Mouse (Mus musculus): Measurements from ENCODE around the gene Pdxdc1.
A peak's percentile ranks its signal among the peaks of the same experiment; 100 is the strongest.
"Not testable (repeated sequence)": the region's sequence is repeated elsewhere in the genome, so short reads cannot be mapped to it uniquely, and the experiment has no call there.

The Pdxdc1 gene

DNA sequence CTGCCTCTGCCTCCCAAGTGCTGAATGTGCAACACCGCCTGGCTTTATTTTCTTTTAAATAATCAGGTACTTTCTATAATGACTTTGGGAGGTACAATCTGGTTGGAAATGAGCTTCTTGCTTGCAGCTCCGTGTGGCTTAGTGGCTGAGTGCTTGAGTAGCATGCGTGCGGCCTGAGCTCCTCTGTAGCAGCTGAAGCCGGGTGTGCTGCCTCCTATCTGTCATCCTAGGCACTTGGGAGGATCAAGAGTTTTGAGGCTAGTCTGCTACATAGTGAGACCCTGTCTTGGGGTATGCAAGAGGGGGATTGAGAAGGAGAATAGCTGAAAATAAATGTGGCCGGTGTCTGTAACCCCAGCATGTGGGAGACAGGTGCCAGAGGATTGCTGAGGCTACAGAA lies 90.8 kb downstream of the Pdxdc1 start:
- DNase-seq = no peak

- DNase-seq = no peak
These were observed 94.5 kb downstream of the Pdxdc1 start for GRCm38 (mm10) chr16:13808410-13808809.

DNA sequence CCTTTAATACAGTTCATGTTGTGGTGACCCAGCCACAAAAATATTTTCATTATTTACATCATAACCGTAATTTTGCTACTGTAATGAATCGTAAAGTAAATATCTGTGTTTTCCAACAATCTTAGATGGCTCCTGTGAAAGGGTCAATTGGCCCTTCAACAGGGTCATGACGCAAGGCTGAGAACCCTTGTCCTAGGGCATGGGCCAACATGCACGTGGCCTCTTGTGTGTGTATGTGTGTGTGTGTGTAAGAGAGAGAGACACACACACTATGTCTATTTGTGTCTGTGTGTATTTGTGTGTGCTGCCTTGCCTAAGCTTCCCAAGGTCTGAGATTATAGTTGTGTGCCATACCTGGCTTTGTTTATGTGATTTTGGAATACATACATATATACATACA lies 95.3 kb downstream of the Pdxdc1 start:
- DNase-seq = peak; percentile 48 to 57

GRCm38 (mm10) chr16:13804666-13805065 lies 98.3 kb downstream of the Pdxdc1 start:
- DNase-seq = no peak

DNA sequence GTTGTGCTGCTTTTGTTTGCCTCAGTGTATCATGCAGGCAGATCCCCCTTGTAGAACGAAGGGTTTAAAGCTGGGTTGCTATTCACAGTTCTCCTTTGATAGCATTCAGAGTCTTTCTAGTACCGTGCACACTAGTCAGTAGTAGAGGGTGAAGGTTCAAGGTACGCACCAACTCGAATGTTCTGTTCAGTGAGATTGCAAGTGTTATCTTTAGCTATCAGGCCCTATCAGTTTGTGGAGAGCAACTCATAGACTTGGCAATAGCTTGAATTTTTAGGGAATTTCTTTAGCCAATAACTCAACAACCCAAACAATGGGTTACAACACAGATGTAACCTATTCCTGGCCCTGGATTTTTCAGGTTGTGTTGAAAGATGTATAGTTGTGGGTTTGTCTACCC lies 101.7 kb downstream of the Pdxdc1 start:
- no peak for DNase-seq

- no peak for DNase-seq
These were observed 106.2 kb downstream of the Pdxdc1 start for GRCm38 (mm10) chr16:13796746-13797175.

GRCm38 (mm10) chr16:13793441-13793840 lies 109.5 kb downstream of the Pdxdc1 start:
- not testable (repeated sequence) for DNase-seq

- DNase-seq = no peak
These were observed 117.0 kb downstream of the Pdxdc1 start for GRCm38 (mm10) chr16:13785932-13786331.
